Comparison of ENCODE assay signal across 13 mouse cellular contexts in the genomic region with DNA sequence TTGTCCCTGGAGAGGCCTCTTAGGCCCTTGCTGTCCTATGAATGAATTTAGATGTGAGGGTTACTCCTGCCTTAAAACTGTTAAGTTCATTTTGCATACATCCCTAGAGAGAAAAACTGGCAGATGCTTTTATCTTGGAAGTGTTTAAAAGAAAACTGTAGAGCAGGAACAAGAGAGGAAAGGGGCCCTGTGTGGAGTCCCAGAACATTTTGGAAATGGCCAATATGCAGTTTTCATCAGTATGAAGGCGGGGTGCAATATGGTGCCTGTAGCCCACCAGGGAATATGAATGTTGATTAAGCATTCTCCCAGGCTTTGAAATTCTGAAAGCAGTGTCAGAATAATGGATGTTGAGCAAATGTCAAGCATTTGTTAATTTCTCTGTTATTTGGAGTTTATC.
"Had no signal": no experiment of that assay in that cellular context is flagged by ENCODE, and none has a peak within 500 bp of the region (broad histone marks: within the 10 kb centered on the region; RNA-seq: fewer than 3 reads in every experiment).

No protein-coding gene starts in this region.

- H3K9me3 ChIP-seq: kidney, embryonic 15.5 days; limb, embryonic 15.5 days; liver, embryonic 13.5 days; lung, embryonic 15.5 days; megakaryocyte, embryonic 14.5 days; neural tube, embryonic 12.5 days had no signal

- DNase-seq: kidney, adult 2 months; kidney, postnatal 14 days; layer of hippocampus, postnatal 36 days; liver, embryonic 13.5 days; liver, postnatal 0 days; lung, postnatal 14 days; thymus, postnatal 36 days had no signal

- H3K4me3 ChIP-seq: kidney, embryonic 15.5 days; limb, embryonic 15.5 days; liver, embryonic 13.5 days; lung, embryonic 15.5 days; megakaryocyte, embryonic 14.5 days; neural tube, embryonic 12.5 days had no signal

- H3K4me2 ChIP-seq: kidney, embryonic 15.5 days; limb, embryonic 15.5 days; liver, embryonic 13.5 days; lung, embryonic 15.5 days; neural tube, embryonic 12.5 days had no signal

- H3K9ac ChIP-seq: kidney, embryonic 15.5 days; limb, embryonic 15.5 days; liver, embryonic 13.5 days; liver, postnatal 0 days; lung, embryonic 15.5 days; neural tube, embryonic 12.5 days had no signal

- H3K4me1 ChIP-seq: limb, embryonic 15.5 days; lung, embryonic 15.5 days had no signal

- H3K27ac ChIP-seq: kidney, embryonic 15.5 days; limb, embryonic 15.5 days; liver, embryonic 13.5 days; lung, embryonic 15.5 days; macrophage; neural tube, embryonic 12.5 days had no signal

- H3K36me3 ChIP-seq: kidney, embryonic 15.5 days; limb, embryonic 15.5 days; liver, embryonic 13.5 days; lung, embryonic 15.5 days; neural tube, embryonic 12.5 days had no signal

- ATAC-seq: liver, postnatal 0 days had no signal

- H3K27me3 ChIP-seq: kidney, embryonic 15.5 days; limb, embryonic 15.5 days; liver, embryonic 13.5 days; lung, embryonic 15.5 days; megakaryocyte, embryonic 14.5 days; neural tube, embryonic 12.5 days had no signal
